Mouse (Mus musculus): ENCODE data around the gene Rpl3l.
"Not testable (repeated sequence)": the region's sequence is repeated elsewhere in the genome, so short reads cannot be mapped to it uniquely, and the experiment has no call there.

The Rpl3l gene

GRCm38 (mm10) chr17:24727618-24728017, at the start of gene Rpl3l:
Gene Rpl3l (plus strand): TSS chr17:24727820.
- DNase-seq (ENCODE audit: low spot score): no peak

- no peak for DNase-seq (ENCODE audit: low spot score)
Measured at GRCm38 (mm10) chr17:24686514-24686913, 41.1 kb upstream of the Rpl3l start.

GRCm38 (mm10) chr17:24687146-24687595, 40.4 kb upstream of the Rpl3l start:
- no peak for DNase-seq (ENCODE audit: low spot score)

- no peak for DNase-seq (ENCODE audit: low spot score)
Measured at GRCm38 (mm10) chr17:24687599-24687998, 40.0 kb upstream of the Rpl3l start.

- no peak for DNase-seq (ENCODE audit: low spot score)
Measured at GRCm38 (mm10) chr17:24689251-24690081, 38.2 kb upstream of the Rpl3l start, which contains the start of gene Syngr3. Gene Syngr3 (minus strand): TSS chr17:24689955.

GRCm38 (mm10) chr17:24692385-24692784, 35.2 kb upstream of the Rpl3l start:
- no peak for DNase-seq (ENCODE audit: low spot score)

- DNase-seq (ENCODE audit: low spot score): no peak
Measured at GRCm38 (mm10) chr17:24695326-24696010, 32.2 kb upstream of the Rpl3l start.

GRCm38 (mm10) chr17:24696011-24696697, 31.5 kb upstream of the Rpl3l start, which contains the start of the genes Gfer and Noxo1:
Gene Gfer (minus strand): TSS chr17:24696156.
Gene Noxo1 (plus strand): TSS chr17:24696234.
- peak; percentile 81 for DNase-seq (ENCODE audit: low spot score)

GRCm38 (mm10) chr17:24697985-24698384, 29.6 kb upstream of the Rpl3l start:
- no peak for DNase-seq (ENCODE audit: low spot score)

- DNase-seq (ENCODE audit: low spot score): no peak
Measured at GRCm38 (mm10) chr17:24698715-24699114, 28.9 kb upstream of the Rpl3l start.

- no peak for DNase-seq (ENCODE audit: low spot score)
Measured at GRCm38 (mm10) chr17:24699473-24699872, 28.1 kb upstream of the Rpl3l start.

GRCm38 (mm10) chr17:24701251-24701650, 26.4 kb upstream of the Rpl3l start:
- no peak for DNase-seq (ENCODE audit: low spot score)

GRCm38 (mm10) chr17:24705821-24706220, 21.8 kb upstream of the Rpl3l start:
- no peak for DNase-seq (ENCODE audit: low spot score)

- DNase-seq (ENCODE audit: low spot score): peak; percentile 94
Measured at GRCm38 (mm10) chr17:24706982-24707800, 20.4 kb upstream of the Rpl3l start, which contains the start of gene Tbl3. Gene Tbl3 (minus strand): TSS chr17:24707660.

- no peak for DNase-seq (ENCODE audit: low spot score)
Measured at GRCm38 (mm10) chr17:24707801-24708425, 19.7 kb upstream of the Rpl3l start.

GRCm38 (mm10) chr17:24708646-24709045, 19.0 kb upstream of the Rpl3l start:
- no peak for DNase-seq (ENCODE audit: low spot score)

- no peak for DNase-seq (ENCODE audit: low spot score)
Measured at GRCm38 (mm10) chr17:24715556-24715955, 12.1 kb upstream of the Rpl3l start.

GRCm38 (mm10) chr17:24716166-24716682, 11.4 kb upstream of the Rpl3l start:
- DNase-seq (ENCODE audit: low spot score): no peak

- DNase-seq (ENCODE audit: low spot score): no peak
Measured at GRCm38 (mm10) chr17:24717943-24718342, 9.7 kb upstream of the Rpl3l start, which contains the start of the genes Rnf151 and Rps2. Gene Rnf151 (minus strand): TSS chr17:24718063. Gene Rps2 (plus strand): TSS chr17:24718116.

- DNase-seq (ENCODE audit: low spot score): not testable (repeated sequence)
Measured at GRCm38 (mm10) chr17:24718938-24719337, 8.7 kb upstream of the Rpl3l start.
